Mouse (Mus musculus) midbrain, embryonic 10.5 days (tissue): ENCODE results near the gene Mknk2. TPM values are rescaled to one million over a fixed set of nuclear protein-coding genes. Genes with fewer than 3 reads are reported as not detected.
A peak's percentile ranks its signal among the peaks of the same experiment; 100 is the strongest.

Experiments
- DNase-seq: peaks from one replicate; pipeline ENCODE4 v3.0.0-alpha.2; 2017; ENCODE audit warnings: low spot score
- H3K27ac ChIP-seq: fragments of 300-500 bp; sonication (generic); replicated peaks from 2 replicates; pipeline ENCODE4 v1.5.1; 2016; ENCODE audit warnings: mild to moderate bottlenecking
- H3K27me3 ChIP-seq: fragments of 300-500 bp; sonication (generic); 2 replicates; pipeline ENCODE4 v1.6.1; 2016; ENCODE audit warnings: low read depth, mild to moderate bottlenecking; ENCODE audit not compliant: poor library complexity, severe bottlenecking
- H3K36me3 ChIP-seq: fragments of 300-500 bp; sonication (generic); 2 replicates; pipeline ENCODE4 v1.6.1; 2016; ENCODE audit warnings: mild to moderate bottlenecking, moderate library complexity
- H3K4me1 ChIP-seq: fragments of 300-500 bp; sonication (generic); 2 replicates; pipeline ENCODE4 v1.6.1; 2016
- H3K4me3 ChIP-seq: fragments of 300-500 bp; sonication (generic); 2 replicates; pipeline ENCODE4 v1.5.1; 2016; ENCODE audit warnings: mild to moderate bottlenecking, moderate library complexity
- H3K9me3 ChIP-seq: fragments of 300-500 bp; sonication (generic); replicated peaks from 2 replicates; pipeline ENCODE4 v1.6.1; 2016; ENCODE audit warnings: mild to moderate bottlenecking
- WGBS: fragments of 180-500 bp; shearing (Covaris S2); methylation state at CpG from one replicate; pipeline ENCODE4 v1.1.7; 2016; 5-methylcytosine and 5-hydroxymethylcytosine counted together
- polyA plus RNA-seq: library from polyadenylated mRNA; unstranded; fragments of >200 nt; fragmentation: Nextera tagmentation; extraction: Ambion mirVana; gene quantifications from 2 replicates; pipeline ENCODE4 v1.2.1, GENCODE M21; 2016

Gene Mknk2
- polyA plus RNA-seq, 1 experiment from 2014 or later = 84.7 TPM

- Histone ChIP-seq H3K9me3 (no peaks in the 10 kb centered on the region), H3K36me3 (peaks cover 54% of the 10 kb centered on the region), H3K27me3 (no peaks in the 10 kb centered on the region), H3K4me1 (peaks cover 48% of the 10 kb centered on the region), H3K27ac (0 out of 2 replicates have a peak overlapping the region, but pooled peaks have one; percentile 4), H3K4me3 (peak overlapping the region; percentile 86)
- 95% methylated on average over 3 of the region's 3 CpGs for WGBS
- DNase-seq = no peak
Observed at GRCm38 (mm10) chr10:80673690-80674089, 4.2 kb downstream of the Mknk2 start.

- Histone ChIP-seq H3K4me1 (peaks cover 33% of the 10 kb centered on the region), H3K27me3 (no peaks in the 10 kb centered on the region), H3K9me3 (no peaks in the 10 kb centered on the region), H3K36me3 (peaks cover 70% of the 10 kb centered on the region), H3K4me3 (peak overlapping the region; percentile 14; the same call in 1 of the 2 replicates), H3K27ac (0 out of 2 replicates have a peak overlapping the region, but pooled peaks have one; percentile 13)
- WGBS = 88% methylated on average over 11 of the region's 11 CpGs
- no peak for DNase-seq
Observed at GRCm38 (mm10) chr10:80671936-80672690, 5.8 kb downstream of the Mknk2 start.

- no peaks in the 10 kb centered on the region for H3K27me3 ChIP-seq
- H3K4me1 ChIP-seq = peaks cover 30% of the 10 kb centered on the region
- peaks cover 79% of the 10 kb centered on the region for H3K36me3 ChIP-seq
- 0 out of 2 replicates have a peak overlapping the region, but pooled peaks have one; percentile 1 for H3K4me3 ChIP-seq
- 94% methylated on average over 4 of the region's 4 CpGs for WGBS
- no peaks in the 10 kb centered on the region for H3K9me3 ChIP-seq
- no peak for DNase-seq
- no peak overlapping the region for H3K27ac ChIP-seq
Observed at GRCm38 (mm10) chr10:80671251-80671650, 6.7 kb downstream of the Mknk2 start.

- DNase-seq = no peak
- Histone ChIP-seq H3K27me3 (no peaks in the 10 kb centered on the region), H3K9me3 (no peaks in the 10 kb centered on the region), H3K4me1 (peaks cover 37% of the 10 kb centered on the region), H3K36me3 (peaks cover 86% of the 10 kb centered on the region), H3K4me3 (no peak overlapping the region), H3K27ac (no peak overlapping the region)
- WGBS = 98% methylated on average over 2 of the region's 2 CpGs
Observed at GRCm38 (mm10) chr10:80670531-80670930, 7.4 kb downstream of the Mknk2 start.

- Histone ChIP-seq H3K4me3 (no peak overlapping the region; the same call in 1 of the 2 replicates), H3K4me1 (peaks cover 38% of the 10 kb centered on the region), H3K36me3 (peaks cover 90% of the 10 kb centered on the region), H3K27me3 (no peaks in the 10 kb centered on the region), H3K27ac (no peak overlapping the region), H3K9me3 (no peaks in the 10 kb centered on the region)
- DNase-seq = no peak
- 93% methylated on average over 7 of the region's 7 CpGs for WGBS
Observed at GRCm38 (mm10) chr10:80669737-80670485, 8.0 kb downstream of the Mknk2 start.

- no peak overlapping the region for H3K27ac ChIP-seq
- peaks cover 34% of the 10 kb centered on the region for H3K4me1 ChIP-seq
- no peak overlapping the region for H3K4me3 ChIP-seq
- no peak for DNase-seq
- H3K9me3 ChIP-seq = no peaks in the 10 kb centered on the region
- H3K27me3 ChIP-seq = no peaks in the 10 kb centered on the region
- WGBS = 94% methylated on average over 12 of the region's 12 CpGs
- peaks cover 89% of the 10 kb centered on the region for H3K36me3 ChIP-seq
Observed at GRCm38 (mm10) chr10:80669018-80669417, 8.9 kb downstream of the Mknk2 start.

GRCm38 (mm10) chr10:80668614-80669013 is 9.3 kb downstream of the Mknk2 start:
- Histone ChIP-seq H3K27ac (no peak overlapping the region), H3K4me3 (no peak overlapping the region), H3K9me3 (no peaks in the 10 kb centered on the region), H3K4me1 (peaks cover 30% of the 10 kb centered on the region), H3K36me3 (peaks cover 85% of the 10 kb centered on the region), H3K27me3 (no peaks in the 10 kb centered on the region)
- 90% methylated on average over 11 of the region's 11 CpGs for WGBS
- no peak for DNase-seq

- H3K27ac ChIP-seq = no peak overlapping the region
- WGBS = 86% methylated on average over 19 of the region's 19 CpGs
- peaks cover 29% of the 10 kb centered on the region for H3K4me1 ChIP-seq
- no peak for DNase-seq
- no peaks in the 10 kb centered on the region for H3K27me3 ChIP-seq
- H3K4me3 ChIP-seq = peak overlapping the region; percentile 11; the same call in 1 of the 2 replicates
- H3K9me3 ChIP-seq = no peaks in the 10 kb centered on the region
- H3K36me3 ChIP-seq = peaks cover 68% of the 10 kb centered on the region
Observed at GRCm38 (mm10) chr10:80666837-80667412, 11.0 kb downstream of the Mknk2 start.

- H3K4me3 ChIP-seq = peak overlapping the region; percentile 11; the same call in 1 of the 2 replicates
- 81% methylated on average over 10 of the region's 10 CpGs for WGBS
Observed at GRCm38 (mm10) chr10:80665981-80666733, 11.8 kb downstream of the Mknk2 start.

GRCm38 (mm10) chr10:80665459-80665858 is 12.5 kb downstream of the Mknk2 start:
- WGBS = 79% methylated on average over 4 of the region's 4 CpGs
- 0 out of 2 replicates have a peak overlapping the region, but pooled peaks have one; percentile 3 for H3K4me3 ChIP-seq
- no peaks in the 10 kb centered on the region for H3K9me3 ChIP-seq
- peaks cover 29% of the 10 kb centered on the region for H3K4me1 ChIP-seq
- no peak for DNase-seq
- H3K27ac ChIP-seq = no peak overlapping the region
- H3K27me3 ChIP-seq = no peaks in the 10 kb centered on the region
- H3K36me3 ChIP-seq = peaks cover 54% of the 10 kb centered on the region

More at GRCm38 (mm10) chr10:80665981-80666733, 11.8 kb downstream of the Mknk2 start:
- Histone ChIP-seq H3K27ac (no peak overlapping the region), H3K36me3 (peaks cover 61% of the 10 kb centered on the region), H3K27me3 (no peaks in the 10 kb centered on the region), H3K4me1 (peaks cover 29% of the 10 kb centered on the region), H3K9me3 (no peaks in the 10 kb centered on the region)
- no peak for DNase-seq

GRCm38 (mm10) chr10:80665016-80665380 is 12.9 kb downstream of the Mknk2 start:
- WGBS = 15% methylated on average over 10 of the region's 10 CpGs
- 0 out of 2 replicates have a peak overlapping the region, but pooled peaks have one; percentile 16 for H3K4me3 ChIP-seq
- peaks cover 49% of the 10 kb centered on the region for H3K36me3 ChIP-seq
- no peaks in the 10 kb centered on the region for H3K27me3 ChIP-seq
- H3K9me3 ChIP-seq = no peaks in the 10 kb centered on the region
- DNase-seq = peak; percentile 36
- no peak overlapping the region; the same call in 1 of the 2 replicates for H3K27ac ChIP-seq
- H3K4me1 ChIP-seq = peaks cover 29% of the 10 kb centered on the region
